Mouse (Mus musculus): ENCODE results near the gene Dusp2.

Gene Dusp2

GRCm38 (mm10) chr2:127323667-127324066 lies 12.3 kb upstream of the Dusp2 start:
- no peak for DNase-seq (ENCODE audit: low spot score)

GRCm38 (mm10) chr2:127324456-127324855 lies 11.5 kb upstream of the Dusp2 start:
- no peak for DNase-seq (ENCODE audit: low spot score)

- no peak for DNase-seq (ENCODE audit: low spot score)
These were observed 7.7 kb upstream of the Dusp2 start for GRCm38 (mm10) chr2:127328090-127328851.

GRCm38 (mm10) chr2:127332807-127333570 lies 3.0 kb upstream of the Dusp2 start:
- no peak for DNase-seq (ENCODE audit: low spot score)

GRCm38 (mm10) chr2:127333945-127334603 lies 1.9 kb upstream of the Dusp2 start:
- DNase-seq (ENCODE audit: low spot score): no peak

- no peak for DNase-seq (ENCODE audit: low spot score)
These were observed 849 bp upstream of the Dusp2 start for GRCm38 (mm10) chr2:127335078-127335541.

GRCm38 (mm10) chr2:127336497-127336832 lies 506 bp downstream of the Dusp2 start:
- DNase-seq (ENCODE audit: low spot score): no peak

GRCm38 (mm10) chr2:127336885-127337284 lies 926 bp downstream of the Dusp2 start:
- DNase-seq (ENCODE audit: low spot score): no peak

GRCm38 (mm10) chr2:127337531-127337930 lies 1.6 kb downstream of the Dusp2 start:
- DNase-seq (ENCODE audit: low spot score): no peak

- DNase-seq (ENCODE audit: low spot score): no peak
These were observed 2.1 kb downstream of the Dusp2 start for GRCm38 (mm10) chr2:127338012-127338411.

- DNase-seq (ENCODE audit: low spot score): no peak
These were observed 2.5 kb downstream of the Dusp2 start, which contains the start of gene Astl for GRCm38 (mm10) chr2:127338416-127338815. Astl (plus strand) TSS chr2:127338639.

GRCm38 (mm10) chr2:127338833-127339232 lies 2.9 kb downstream of the Dusp2 start:
- DNase-seq (ENCODE audit: low spot score): no peak

GRCm38 (mm10) chr2:127339262-127339661 lies 3.3 kb downstream of the Dusp2 start:
- no peak for DNase-seq (ENCODE audit: low spot score)

GRCm38 (mm10) chr2:127341159-127341558 lies 5.2 kb downstream of the Dusp2 start:
- DNase-seq (ENCODE audit: low spot score): no peak

GRCm38 (mm10) chr2:127346334-127346733 lies 10.4 kb downstream of the Dusp2 start:
- no peak for DNase-seq (ENCODE audit: low spot score)

- no peak for DNase-seq (ENCODE audit: low spot score)
These were observed 11.4 kb downstream of the Dusp2 start for GRCm38 (mm10) chr2:127347147-127347985.

- no peak for DNase-seq (ENCODE audit: low spot score)
These were observed 17.9 kb downstream of the Dusp2 start for GRCm38 (mm10) chr2:127353881-127354280.

- peak; percentile 65 for DNase-seq (ENCODE audit: low spot score)
These were observed 26.7 kb downstream of the Dusp2 start, which contains the start of gene Adra2b for GRCm38 (mm10) chr2:127362459-127363281. Adra2b (plus strand) TSS chr2:127363208.

GRCm38 (mm10) chr2:127363282-127363652 lies 27.3 kb downstream of the Dusp2 start:
- DNase-seq (ENCODE audit: low spot score): no peak

- DNase-seq (ENCODE audit: low spot score): no peak
These were observed 27.7 kb downstream of the Dusp2 start for GRCm38 (mm10) chr2:127363696-127364095.

- no peak for DNase-seq (ENCODE audit: low spot score)
These were observed 28.5 kb downstream of the Dusp2 start for GRCm38 (mm10) chr2:127364452-127364851.
